Mouse (Mus musculus): ENCODE measurements around the gene Zfp94. TPM values are rescaled to one million over a fixed set of nuclear protein-coding genes. Genes with fewer than 3 reads are reported as not detected.

Zfp94 gene
- total RNA-seq, 2 experiments from 2014 or later: 13.2 to 16.9 TPM

GRCm38 (mm10) chr7:24325197-24325596 is 8.7 kb upstream of the Zfp94 start:
- intact Hi-C loops (cut with DNase I): no loop called here
- DNase-seq (ENCODE audit: low spot score in 2 of 2): no peak

GRCm38 (mm10) chr7:24322593-24322992 is 6.1 kb upstream of the Zfp94 start:
- DNase-seq (ENCODE audit: low spot score in 2 of 2): no peak
- intact Hi-C loops (cut with DNase I): no loop called here

- intact Hi-C loops (cut with DNase I): no loop called here
- DNase-seq (ENCODE audit: low spot score in 2 of 2): no peak
These were observed 2.5 kb upstream of the Zfp94 start for GRCm38 (mm10) chr7:24318942-24319341.

GRCm38 (mm10) chr7:24315726-24316566 is 520 bp downstream of the Zfp94 start:
- DNase-seq (ENCODE audit: low spot score in 2 of 2): peak in 1 of 2 experiments; percentile 33
- intact Hi-C loops (cut with DNase I): loop anchor here (1.0 kb wide), 1 partner anchor 204 kb away; the partner anchor contains the start of gene Zfp112

- DNase-seq (ENCODE audit: low spot score in 2 of 2): peak in 1 of 2 experiments; percentile 25
- intact Hi-C loops (cut with DNase I): no loop called here
These were observed 15.6 kb downstream of the Zfp94 start, which contains the start of gene Zfp61 for GRCm38 (mm10) chr7:24300771-24301282. TSS of gene Zfp61 (minus strand) at chr7:24301232.

- peak in 1 of 2 experiments; percentile 20 for DNase-seq (ENCODE audit: low spot score in 2 of 2)
- intact Hi-C loops (cut with DNase I): no loop called here
These were observed 16.5 kb downstream of the Zfp94 start for GRCm38 (mm10) chr7:24299823-24300481.

- peak; percentile 88 to 97 for DNase-seq (ENCODE audit: low spot score in 2 of 2)
- intact Hi-C loops (cut with DNase I): no loop called here
These were observed 17.3 kb downstream of the Zfp94 start for GRCm38 (mm10) chr7:24298973-24299708.

GRCm38 (mm10) chr7:24298635-24298972 is 17.9 kb downstream of the Zfp94 start:
- no peak for DNase-seq (ENCODE audit: low spot score in 2 of 2)
- intact Hi-C loops (cut with DNase I): no loop called here

GRCm38 (mm10) chr7:24297361-24298095 is 18.9 kb downstream of the Zfp94 start:
- intact Hi-C loops (cut with DNase I): no loop called here
- DNase-seq (ENCODE audit: low spot score in 2 of 2): no peak

- DNase-seq (ENCODE audit: low spot score in 2 of 2): no peak
- intact Hi-C loops (cut with DNase I): no loop called here
These were observed 20.1 kb downstream of the Zfp94 start for GRCm38 (mm10) chr7:24296386-24296785.

- intact Hi-C loops (cut with DNase I): no loop called here
- DNase-seq (ENCODE audit: low spot score in 2 of 2): no peak
These were observed 21.1 kb downstream of the Zfp94 start for GRCm38 (mm10) chr7:24295376-24295775.

GRCm38 (mm10) chr7:24294763-24295162 is 21.7 kb downstream of the Zfp94 start:
- no peak for DNase-seq (ENCODE audit: low spot score in 2 of 2)
- intact Hi-C loops (cut with DNase I): no loop called here

GRCm38 (mm10) chr7:24293061-24293851 is 23.2 kb downstream of the Zfp94 start:
- intact Hi-C loops (cut with DNase I): no loop called here
- DNase-seq (ENCODE audit: low spot score in 2 of 2): no peak

GRCm38 (mm10) chr7:24291387-24292090 is 24.9 kb downstream of the Zfp94 start:
- intact Hi-C loops (cut with DNase I): no loop called here
- no peak for DNase-seq (ENCODE audit: low spot score in 2 of 2)

- intact Hi-C loops (cut with DNase I): no loop called here
- DNase-seq (ENCODE audit: low spot score in 2 of 2): no peak
These were observed 26.3 kb downstream of the Zfp94 start for GRCm38 (mm10) chr7:24290106-24290693.

- intact Hi-C loops (cut with DNase I): loop anchor here (5.0 kb wide), 1 partner anchor 321 kb away; no protein-coding TSS in a partner anchor
- peak in 1 of 2 experiments; percentile 63 for DNase-seq (ENCODE audit: low spot score in 2 of 2)
These were observed 28.0 kb downstream of the Zfp94 start for GRCm38 (mm10) chr7:24288512-24288911.

- DNase-seq (ENCODE audit: low spot score in 2 of 2): no peak
- intact Hi-C loops (cut with DNase I): loop anchor here (5.0 kb wide), 1 partner anchor 320 kb away; no protein-coding TSS in a partner anchor
These were observed 28.8 kb downstream of the Zfp94 start for GRCm38 (mm10) chr7:24287670-24288069.

Measured in left cerebral cortex, postnatal 25 days (tissue).